Mouse (Mus musculus) stomach, postnatal 0 days (tissue): Measurements from ENCODE around the gene Edn1. TPM values are rescaled to one million over a fixed set of nuclear protein-coding genes. Genes with fewer than 3 reads are reported as not detected.

Source experiments
- ATAC-seq: fragments of 200-750 bp; cut with Nextera tagmentation; 2 replicates; pipeline ENCODE4 v1.8.0; 2017; ENCODE audit not compliant: low FRiP score, low TSS enrichment
- DNase-seq: peaks from one replicate; pipeline ENCODE4 v3.0.0-alpha.2; 2016; ENCODE audit warnings: low spot score
- H3K27ac ChIP-seq: fragments of 300-500 bp; sonication (generic); replicated peaks from 2 replicates; pipeline ENCODE4 v1.5.1; 2014; ENCODE audit warnings: mild to moderate bottlenecking, control low read depth
- H3K27me3 ChIP-seq: fragments of 300-500 bp; sonication (generic); 2 replicates; pipeline ENCODE4 v1.6.1; 2014; ENCODE audit warnings: low read length; ENCODE audit not compliant: control insufficient read depth, insufficient read depth
- H3K36me3 ChIP-seq: fragments of 300-500 bp; sonication (generic); 2 replicates; pipeline ENCODE4 v1.6.1; 2014; ENCODE audit warnings: low read length, mixed read lengths; ENCODE audit not compliant: control insufficient read depth, insufficient read depth
- H3K4me1 ChIP-seq: fragments of 300-500 bp; sonication (generic); replicated peaks from 2 replicates; pipeline ENCODE4 v1.6.1; 2014; ENCODE audit warnings: antibody characterized with exemption; ENCODE audit not compliant: control insufficient read depth, insufficient read depth
- H3K4me2 ChIP-seq: fragments of 300-500 bp; sonication (generic); replicated peaks from 2 replicates; pipeline ENCODE4 v1.6.1; 2014; ENCODE audit warnings: low read depth, mild to moderate bottlenecking, control low read depth, moderate library complexity
- H3K4me3 ChIP-seq: fragments of 300-500 bp; sonication (generic); 2 replicates; pipeline ENCODE4 v1.5.1; 2014; ENCODE audit warnings: low read depth, low read length, control low read depth
- H3K9ac ChIP-seq: fragments of 300-500 bp; sonication (generic); 2 replicates; pipeline ENCODE4 v1.6.1; 2014; ENCODE audit warnings: mild to moderate bottlenecking, low read length, control low read depth, mixed read lengths
- H3K9me3 ChIP-seq: fragments of 300-500 bp; sonication (generic); 2 replicates; pipeline ENCODE4 v1.6.1; 2016; ENCODE audit warnings: low read length; ENCODE audit not compliant: control insufficient read depth
- CTCF ChIP-seq: IDR thresholded peaks from 2 replicates; pipeline ENCODE4 v1.5.1; 2016; ENCODE audit warnings: antibody characterized with exemption, low read depth, mild to moderate bottlenecking, moderate library complexity
- EP300 ChIP-seq: optimal IDR thresholded peaks from 2 replicates; pipeline ENCODE3; 2016; ENCODE audit warnings: antibody characterized with exemption
- WGBS: fragments of 180-500 bp; shearing (Covaris S2); extraction: QIAGEN DNeasy Blood & Tissue Kit; methylation state at CpG from one replicate; pipeline ENCODE4 v1.1.7; 2014; 5-methylcytosine and 5-hydroxymethylcytosine counted together
- polyA plus RNA-seq: library from polyadenylated mRNA; unstranded; fragments of >200 nt; fragmentation: Nextera tagmentation; extraction: Ambion mirVana; gene quantifications from 2 replicates; pipeline ENCODE4 v1.2.1, GENCODE M21; 2015

The Edn1 gene
- 14.3 and 14.9 TPM in 2 replicates for polyA plus RNA-seq

DNA sequence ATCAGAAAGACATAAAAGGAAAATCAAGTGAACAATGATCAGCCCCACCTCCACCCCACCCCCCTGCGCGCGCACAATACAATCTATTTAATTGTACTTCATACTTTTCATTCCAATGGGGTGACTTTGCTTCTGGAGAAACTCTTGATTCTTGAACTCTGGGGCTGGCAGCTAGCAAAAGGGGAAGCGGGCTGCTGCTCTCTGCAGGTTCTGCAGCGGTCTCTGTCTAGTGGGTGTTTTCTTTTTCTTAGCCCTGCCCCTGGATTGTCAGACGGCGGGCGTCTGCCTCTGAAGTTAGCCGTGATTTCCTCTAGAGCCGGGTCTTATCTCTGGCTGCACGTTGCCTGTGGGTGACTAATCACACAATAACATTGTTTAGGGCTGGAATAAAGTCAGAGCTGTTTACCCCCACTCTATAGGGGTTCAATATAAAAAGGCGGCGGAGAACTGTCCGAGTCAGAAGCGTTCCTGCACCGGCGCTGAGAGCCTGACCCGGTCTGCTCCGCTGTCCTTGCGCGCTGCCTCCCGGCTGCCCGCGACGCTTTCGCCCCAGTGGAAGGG, at the start of gene Edn1:
Gene Edn1 (plus strand): TSS at position 316 of the 561 bp plus-strand sequence.
- DNase-seq: peak; percentile 81
- Histone ChIP-seq H3K4me3 (peak within 1 kb of the TSS; percentile 45), H3K9ac (peak within 1 kb of the TSS; percentile 54), H3K36me3 (no peaks in the 10 kb centered on the region), H3K27ac (peak within 1 kb of the TSS; percentile 85), H3K4me1 (peaks cover 5% of the 10 kb centered on the region; the same call in 1 of the 2 replicates), H3K4me2 (peak within 1 kb of the TSS; percentile 68), H3K9me3 (no peaks in the 10 kb centered on the region), H3K27me3 (no peaks in the 10 kb centered on the region)
- peak; percentile 75 for ATAC-seq
- no peak; the same call in 1 of the 2 replicates for TF ChIP-seq CTCF
- no peak for TF ChIP-seq EP300
- under 1% methylated on average over 26 of the region's 26 CpGs for WGBS

DNA sequence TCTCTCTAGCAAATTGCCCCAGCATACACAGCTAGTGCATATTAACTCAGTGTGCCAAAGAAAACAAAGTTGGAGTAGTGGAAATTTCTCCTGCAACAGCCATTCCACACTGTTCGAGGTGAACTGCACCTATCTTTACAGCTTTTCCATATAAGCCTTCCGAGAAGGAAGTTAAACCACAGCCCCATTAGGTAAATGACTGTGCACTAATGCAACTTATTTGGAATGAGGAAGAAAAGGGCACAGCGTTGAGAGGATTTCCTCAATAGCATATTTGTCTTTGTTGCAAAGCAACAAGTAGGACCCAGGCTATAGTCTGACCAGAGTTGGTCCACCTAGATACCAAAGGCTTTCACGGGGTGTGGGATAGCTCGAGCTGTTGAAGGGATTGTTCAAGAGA, 47.5 kb upstream of the Edn1 start:
- H3K9me3 ChIP-seq: no peaks in the 10 kb centered on the region
- no peaks in the 10 kb centered on the region for H3K36me3 ChIP-seq
- H3K27me3 ChIP-seq: no peaks in the 10 kb centered on the region
- H3K4me3 ChIP-seq: no peak overlapping the region
- H3K9ac ChIP-seq: no peak overlapping the region
- no peaks in the 10 kb centered on the region for H3K4me1 ChIP-seq
- WGBS: 64% methylated on average over 5 of the region's 5 CpGs
- DNase-seq (no peak), ATAC-seq (peak; percentile 56; the same call in 1 of the 2 replicates)
- no peak for TF ChIP-seq EP300
- no peak for TF ChIP-seq CTCF
- H3K27ac ChIP-seq: no peak overlapping the region
- no peak overlapping the region for H3K4me2 ChIP-seq

DNA sequence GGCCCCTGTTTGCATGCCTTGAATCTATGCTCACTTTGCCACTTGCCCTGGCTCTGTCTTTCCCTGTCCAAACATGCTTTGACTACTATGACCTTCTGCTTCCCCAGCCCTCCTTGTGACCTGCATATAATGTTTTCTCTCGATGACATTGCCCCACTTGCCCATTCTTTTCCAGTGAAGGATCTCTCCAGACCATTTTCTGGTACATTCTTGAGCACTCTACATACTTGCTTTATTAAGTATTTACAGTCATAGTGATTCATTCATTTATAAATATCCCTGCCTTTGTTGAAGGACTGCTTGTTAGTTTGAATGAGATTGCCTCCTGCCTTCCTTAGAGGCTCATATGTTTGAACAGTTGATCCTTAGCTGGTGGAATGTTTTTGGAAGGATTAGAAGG, 46.2 kb upstream of the Edn1 start:
- Histone ChIP-seq H3K36me3 (no peaks in the 10 kb centered on the region), H3K9me3 (no peaks in the 10 kb centered on the region), H3K4me3 (no peak overlapping the region), H3K27ac (no peak overlapping the region), H3K4me2 (no peak overlapping the region), H3K9ac (no peak overlapping the region), H3K27me3 (no peaks in the 10 kb centered on the region), H3K4me1 (no peaks in the 10 kb centered on the region)
- ATAC-seq (no peak), DNase-seq (no peak)
- WGBS: 55% methylated on average over 1 of the region's 1 CpGs
- no peak for TF ChIP-seq CTCF
- TF ChIP-seq EP300: no peak

DNA sequence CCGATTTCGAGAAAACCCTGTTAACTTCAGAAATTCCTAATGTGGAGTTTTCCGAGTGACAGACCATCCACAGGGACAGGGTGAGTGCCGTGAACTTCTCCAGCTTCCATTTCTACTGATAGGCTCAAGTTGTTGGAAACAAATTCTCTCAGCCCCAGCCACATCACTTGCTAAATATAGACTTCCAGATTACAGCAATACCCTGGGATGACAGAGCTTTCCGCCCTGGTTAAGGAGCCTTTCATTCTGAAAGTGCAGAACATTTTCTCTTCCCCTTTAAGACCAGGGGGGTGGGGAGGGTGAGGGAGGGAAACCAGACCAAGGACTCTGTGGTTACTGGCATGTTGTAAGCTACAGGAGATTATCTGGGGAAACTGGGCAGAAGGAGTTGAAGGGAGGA, 42.9 kb upstream of the Edn1 start:
- H3K4me1 ChIP-seq: no peaks in the 10 kb centered on the region
- H3K27me3 ChIP-seq: no peaks in the 10 kb centered on the region
- no peak overlapping the region for H3K27ac ChIP-seq
- WGBS: 82% methylated on average over 5 of the region's 5 CpGs
- TF ChIP-seq EP300 (no peak), CTCF (no peak)
- H3K9ac ChIP-seq: no peak overlapping the region
- no peaks in the 10 kb centered on the region for H3K9me3 ChIP-seq
- H3K36me3 ChIP-seq: no peaks in the 10 kb centered on the region
- H3K4me2 ChIP-seq: no peak overlapping the region
- DNase-seq (no peak), ATAC-seq (no peak)
- no peak overlapping the region for H3K4me3 ChIP-seq

DNA sequence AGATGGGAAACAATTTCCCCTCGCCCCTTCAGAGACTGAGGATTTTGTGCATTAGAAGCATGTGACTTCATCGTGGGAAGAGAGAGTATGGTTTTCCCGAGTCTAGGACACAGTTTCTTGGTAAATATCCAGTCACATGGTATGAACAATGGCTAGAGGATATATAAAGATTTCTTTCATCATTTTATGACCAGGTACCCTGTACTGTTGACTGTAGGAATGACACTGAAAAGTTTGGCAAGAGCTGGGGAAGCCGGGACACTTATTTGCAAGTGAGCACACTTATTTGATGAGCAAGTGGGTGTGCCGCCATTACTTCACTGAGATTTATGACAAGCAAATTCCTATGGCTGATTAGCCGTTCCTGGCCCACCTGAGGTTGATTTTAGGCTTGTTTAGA, 40.6 kb upstream of the Edn1 start:
- DNase-seq (no peak), ATAC-seq (no peak)
- Histone ChIP-seq H3K27me3 (no peaks in the 10 kb centered on the region), H3K9me3 (no peaks in the 10 kb centered on the region), H3K4me3 (no peak overlapping the region), H3K27ac (no peak overlapping the region), H3K4me1 (no peaks in the 10 kb centered on the region), H3K4me2 (no peak overlapping the region), H3K9ac (no peak overlapping the region), H3K36me3 (no peaks in the 10 kb centered on the region)
- no peak for TF ChIP-seq EP300
- no peak for TF ChIP-seq CTCF
- WGBS: 67% methylated on average over 6 of the region's 6 CpGs

DNA sequence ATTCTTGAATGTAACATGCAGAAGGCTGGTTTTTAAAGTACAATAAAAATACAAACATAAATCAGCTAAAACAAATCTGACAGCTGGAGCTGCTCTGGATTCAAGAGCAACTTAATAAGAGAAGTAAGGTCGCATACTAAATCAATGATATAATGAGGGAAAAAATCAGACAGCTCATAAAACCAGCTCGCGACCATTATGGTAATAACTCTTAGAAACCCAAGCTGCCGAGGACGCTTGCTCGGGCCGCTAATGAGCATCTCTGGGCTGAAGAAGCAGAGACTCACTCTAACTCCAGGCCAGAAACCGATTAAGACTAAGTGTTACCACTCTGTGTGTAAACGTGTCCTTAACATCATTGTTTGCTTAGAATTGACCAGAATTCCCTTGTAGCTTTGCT, 31.2 kb upstream of the Edn1 start:
- DNase-seq: no peak
- Histone ChIP-seq H3K9me3 (no peaks in the 10 kb centered on the region), H3K4me3 (no peak overlapping the region), H3K36me3 (no peaks in the 10 kb centered on the region), H3K27ac (no peak overlapping the region), H3K27me3 (no peaks in the 10 kb centered on the region), H3K4me1 (no peaks in the 10 kb centered on the region), H3K9ac (no peak overlapping the region), H3K4me2 (no peak overlapping the region)
- TF ChIP-seq EP300: no peak
- TF ChIP-seq CTCF: no peak
- 74% methylated on average over 9 of the region's 9 CpGs for WGBS
- ATAC-seq: no peak
